Mouse (Mus musculus): ENCODE results near the gene Ciao2a.

- TF ChIP-seq CTCF (IDR thresholded peaks at IDR 0.05; ENCODE audit: extremely low read depth, insufficient read length, insufficient replicate concordance, low read depth, low read length): no peak
- no peak for TF ChIP-seq POLR2A (IDR thresholded peaks at IDR 0.05; ENCODE audit: low read depth, low read length)
These were observed 34.8 kb upstream of the Ciao2a start for GRCm38 (mm10) chr9:66091327-66092231.

Measured in small intestine, adult 2 months (tissue).